Mouse (Mus musculus): ENCODE data around the gene Spint5.

DNA sequence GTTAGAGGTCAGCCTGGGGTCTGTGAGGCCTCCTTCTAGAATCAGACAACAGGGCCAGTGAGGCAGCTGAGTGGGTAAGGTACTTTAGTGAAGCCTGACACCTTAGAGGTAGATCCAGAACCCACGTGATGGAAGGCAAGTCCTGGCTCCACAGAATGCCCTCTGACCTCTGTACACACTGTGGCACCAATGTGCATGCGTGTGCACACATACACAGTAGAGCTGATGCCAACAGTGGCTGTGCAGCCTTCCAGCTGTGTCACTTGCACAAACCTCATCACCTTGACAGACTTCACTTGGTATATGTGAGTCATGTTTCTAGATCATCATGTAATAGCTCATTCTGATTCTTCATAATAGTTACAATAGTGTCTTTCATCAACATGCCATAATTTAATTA lies 37.3 kb downstream of the Spint5 start:
- no peak for TF ChIP-seq POLR2A (IDR thresholded peaks at IDR 0.05; ENCODE audit: borderline replicate concordance, extremely low read depth, insufficient read depth, insufficient read length, poor library complexity, severe bottlenecking)
- TF ChIP-seq CTCF (IDR thresholded peaks at IDR 0.05; ENCODE audit: borderline replicate concordance, extremely low read depth, insufficient read depth, insufficient read length) = no peak

All from brain, embryonic 14.5 days (tissue).